Mouse (Mus musculus): Measurements from ENCODE around the gene Actr10.

DNA sequence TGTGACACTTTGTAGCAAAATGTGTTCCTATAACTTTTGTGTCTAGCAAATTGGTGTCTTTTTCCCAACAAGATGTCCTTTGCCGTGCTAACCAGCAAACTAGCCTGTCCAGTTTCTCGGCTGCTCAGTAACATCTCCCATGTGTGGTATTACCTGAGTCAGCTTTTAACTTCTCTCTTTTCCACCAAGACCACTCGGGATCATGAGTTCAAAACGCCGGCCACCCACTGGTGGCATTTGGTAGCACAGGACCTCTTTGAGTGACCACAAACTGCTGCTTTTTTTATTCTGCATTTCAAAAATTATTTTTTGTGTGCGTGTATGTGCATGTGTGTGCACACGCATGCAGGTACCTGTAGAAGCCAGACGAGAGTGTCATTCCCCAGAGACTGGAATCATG lies 39.2 kb upstream of the Actr10 start:
- TF ChIP-seq CTCF (IDR thresholded peaks at IDR 0.05; ENCODE audit: borderline replicate concordance, extremely low read depth, insufficient read depth, insufficient read length) (peak; percentile 44; the same call in 1 of the 2 replicates), POLR2A (IDR thresholded peaks at IDR 0.05; ENCODE audit: borderline replicate concordance, extremely low read depth, insufficient read depth, insufficient read length, poor library complexity, severe bottlenecking) (no peak)

Measured in brain, embryonic 14.5 days (tissue).